Mouse (Mus musculus): ENCODE measurements around the gene Diras2. TPM values are rescaled to one million over a fixed set of nuclear protein-coding genes. Genes with fewer than 3 reads are reported as not detected.

Diras2 gene
- polyA plus RNA-seq (2015; fragmentation: Nextera tagmentation; extraction: Ambion mirVana) = 0.58 and 0.61 TPM in 2 replicates

GRCm38 (mm10) chr13:52531121-52531520, at the start of gene Diras2:
Gene Diras2, minus strand, starts transcription at chr13:52531279.
- ATAC-seq = peak; percentile 89
- H3K4me1 ChIP-seq (replicated peaks; ENCODE audit: control insufficient read depth, insufficient read depth, low read length) = no peaks in the 10 kb centered on the region
- peak within 1 kb of the TSS; percentile 31; the same call in 1 of the 2 replicates for H3K27ac ChIP-seq (ENCODE audit: low read depth, low read length)
- H3K4me2 ChIP-seq (replicated peaks; ENCODE audit: low read depth) = peak within 1 kb of the TSS; percentile 69
- peaks cover 13% of the 10 kb centered on the region for H3K27me3 ChIP-seq (replicated peaks; ENCODE audit: control insufficient read depth, insufficient read depth, low read length)
- no peaks in the 10 kb centered on the region for H3K36me3 ChIP-seq (ENCODE audit: control insufficient read depth, insufficient read depth)
- WGBS = 30% methylated on average over 9 of the region's 9 CpGs
- H3K9ac ChIP-seq (ENCODE audit: low read depth, low read length) = peak within 1 kb of the TSS; percentile 17; the same call in 1 of the 2 replicates
- H3K4me3 ChIP-seq (ENCODE audit: low read depth, low read length) = peak within 1 kb of the TSS; percentile 41
- H3K9me3 ChIP-seq (ENCODE audit: control insufficient read depth) = no peaks in the 10 kb centered on the region
- TF ChIP-seq CTCF (IDR thresholded peaks at IDR 0.05; ENCODE audit: low read depth) = no peak

GRCm38 (mm10) chr13:52578776-52579175, 47.7 kb upstream of the Diras2 start:
- H3K4me1 ChIP-seq (replicated peaks; ENCODE audit: control insufficient read depth, insufficient read depth, low read length) = no peaks in the 10 kb centered on the region
- WGBS = 74% methylated on average over 2 of the region's 2 CpGs
- ATAC-seq = no peak
- TF ChIP-seq CTCF (IDR thresholded peaks at IDR 0.05; ENCODE audit: low read depth) = no peak
- H3K9me3 ChIP-seq (ENCODE audit: control insufficient read depth) = no peaks in the 10 kb centered on the region
- no peak overlapping the region for H3K9ac ChIP-seq (ENCODE audit: low read depth, low read length)
- no peaks in the 10 kb centered on the region for H3K27me3 ChIP-seq (replicated peaks; ENCODE audit: control insufficient read depth, insufficient read depth, low read length)
- no peaks in the 10 kb centered on the region for H3K36me3 ChIP-seq (ENCODE audit: control insufficient read depth, insufficient read depth)
- no peak overlapping the region for H3K4me2 ChIP-seq (replicated peaks; ENCODE audit: low read depth)
- H3K4me3 ChIP-seq (ENCODE audit: low read depth, low read length) = no peak overlapping the region
- no peak overlapping the region for H3K27ac ChIP-seq (ENCODE audit: low read depth, low read length)

GRCm38 (mm10) chr13:52577939-52578338, 46.9 kb upstream of the Diras2 start:
- Histone ChIP-seq H3K36me3 (ENCODE audit: control insufficient read depth, insufficient read depth) (no peaks in the 10 kb centered on the region), H3K4me2 (replicated peaks; ENCODE audit: low read depth) (no peak overlapping the region), H3K4me3 (ENCODE audit: low read depth, low read length) (no peak overlapping the region), H3K4me1 (replicated peaks; ENCODE audit: control insufficient read depth, insufficient read depth, low read length) (no peaks in the 10 kb centered on the region), H3K27me3 (replicated peaks; ENCODE audit: control insufficient read depth, insufficient read depth, low read length) (no peaks in the 10 kb centered on the region), H3K9me3 (ENCODE audit: control insufficient read depth) (no peaks in the 10 kb centered on the region), H3K9ac (ENCODE audit: low read depth, low read length) (no peak overlapping the region), H3K27ac (ENCODE audit: low read depth, low read length) (no peak overlapping the region)
- TF ChIP-seq CTCF (IDR thresholded peaks at IDR 0.05; ENCODE audit: low read depth) = no peak
- WGBS = 55% methylated on average over 4 of the region's 4 CpGs
- no peak for ATAC-seq

- WGBS = 63% methylated on average over 3 of the region's 3 CpGs
- Histone ChIP-seq H3K27me3 (replicated peaks; ENCODE audit: control insufficient read depth, insufficient read depth, low read length) (no peaks in the 10 kb centered on the region), H3K4me2 (replicated peaks; ENCODE audit: low read depth) (no peak overlapping the region), H3K4me1 (replicated peaks; ENCODE audit: control insufficient read depth, insufficient read depth, low read length) (no peaks in the 10 kb centered on the region), H3K9ac (ENCODE audit: low read depth, low read length) (no peak overlapping the region), H3K9me3 (ENCODE audit: control insufficient read depth) (no peaks in the 10 kb centered on the region), H3K36me3 (ENCODE audit: control insufficient read depth, insufficient read depth) (no peaks in the 10 kb centered on the region), H3K27ac (ENCODE audit: low read depth, low read length) (no peak overlapping the region), H3K4me3 (ENCODE audit: low read depth, low read length) (no peak overlapping the region)
- ATAC-seq = no peak
- no peak for TF ChIP-seq CTCF (IDR thresholded peaks at IDR 0.05; ENCODE audit: low read depth)
These were observed 46.3 kb upstream of the Diras2 start for GRCm38 (mm10) chr13:52577326-52577920.

GRCm38 (mm10) chr13:52576841-52577240, 45.8 kb upstream of the Diras2 start:
- Histone ChIP-seq H3K4me1 (replicated peaks; ENCODE audit: control insufficient read depth, insufficient read depth, low read length) (no peaks in the 10 kb centered on the region), H3K4me3 (ENCODE audit: low read depth, low read length) (no peak overlapping the region), H3K9me3 (ENCODE audit: control insufficient read depth) (no peaks in the 10 kb centered on the region), H3K27ac (ENCODE audit: low read depth, low read length) (no peak overlapping the region), H3K27me3 (replicated peaks; ENCODE audit: control insufficient read depth, insufficient read depth, low read length) (no peaks in the 10 kb centered on the region), H3K9ac (ENCODE audit: low read depth, low read length) (no peak overlapping the region), H3K4me2 (replicated peaks; ENCODE audit: low read depth) (no peak overlapping the region), H3K36me3 (ENCODE audit: control insufficient read depth, insufficient read depth) (no peaks in the 10 kb centered on the region)
- TF ChIP-seq CTCF (IDR thresholded peaks at IDR 0.05; ENCODE audit: low read depth) = no peak
- ATAC-seq = no peak
- 50% methylated on average over 10 of the region's 10 CpGs for WGBS

- Histone ChIP-seq H3K4me3 (ENCODE audit: low read depth, low read length) (no peak overlapping the region), H3K27me3 (replicated peaks; ENCODE audit: control insufficient read depth, insufficient read depth, low read length) (no peaks in the 10 kb centered on the region), H3K9me3 (ENCODE audit: control insufficient read depth) (no peaks in the 10 kb centered on the region), H3K27ac (ENCODE audit: low read depth, low read length) (no peak overlapping the region), H3K36me3 (ENCODE audit: control insufficient read depth, insufficient read depth) (no peaks in the 10 kb centered on the region), H3K9ac (ENCODE audit: low read depth, low read length) (no peak overlapping the region), H3K4me2 (replicated peaks; ENCODE audit: low read depth) (no peak overlapping the region), H3K4me1 (replicated peaks; ENCODE audit: control insufficient read depth, insufficient read depth, low read length) (no peaks in the 10 kb centered on the region)
- WGBS = 56% methylated on average over 7 of the region's 7 CpGs
- no peak for ATAC-seq
- no peak for TF ChIP-seq CTCF (IDR thresholded peaks at IDR 0.05; ENCODE audit: low read depth)
These were observed 45.0 kb upstream of the Diras2 start for GRCm38 (mm10) chr13:52576021-52576614.
